Mouse (Mus musculus): ENCODE measurements around the gene Gm42688. TPM values are rescaled to one million over a fixed set of nuclear protein-coding genes. Genes with fewer than 3 reads are reported as not detected.
A peak's percentile ranks its signal among the peaks of the same experiment; 100 is the strongest.

Gene Gm42688
- polyA plus RNA-seq (2015; fragmentation: Nextera tagmentation; extraction: Ambion mirVana) = 2.7 and 2.8 TPM in 2 replicates

GRCm38 (mm10) chr6:83101316-83101687 lies at the start of gene Gm42688, which contains the start of gene Ccdc142:
TSS of gene Gm42688 (plus strand) at chr6:83101617.
TSS of gene Ccdc142 (plus strand) at chr6:83101601.
- Histone ChIP-seq H3K9ac (peak within 1 kb of the TSS; percentile 70), H3K4me3 (replicated peaks) (peak within 1 kb of the TSS; percentile 73), H3K36me3 (no peaks in the 10 kb centered on the region), H3K4me1 (peaks cover 19% of the 10 kb centered on the region), H3K27ac (peak within 1 kb of the TSS; percentile 85), H3K27me3 (replicated peaks) (no peaks in the 10 kb centered on the region), H3K4me2 (peak within 1 kb of the TSS; percentile 99), H3K9me3 (no peaks in the 10 kb centered on the region)
- WGBS = 0% methylated on average over 25 of the region's 25 CpGs
- peak; percentile 88 for ATAC-seq (ENCODE audit: insufficient read depth, low FRiP score, low read depth)

DNA sequence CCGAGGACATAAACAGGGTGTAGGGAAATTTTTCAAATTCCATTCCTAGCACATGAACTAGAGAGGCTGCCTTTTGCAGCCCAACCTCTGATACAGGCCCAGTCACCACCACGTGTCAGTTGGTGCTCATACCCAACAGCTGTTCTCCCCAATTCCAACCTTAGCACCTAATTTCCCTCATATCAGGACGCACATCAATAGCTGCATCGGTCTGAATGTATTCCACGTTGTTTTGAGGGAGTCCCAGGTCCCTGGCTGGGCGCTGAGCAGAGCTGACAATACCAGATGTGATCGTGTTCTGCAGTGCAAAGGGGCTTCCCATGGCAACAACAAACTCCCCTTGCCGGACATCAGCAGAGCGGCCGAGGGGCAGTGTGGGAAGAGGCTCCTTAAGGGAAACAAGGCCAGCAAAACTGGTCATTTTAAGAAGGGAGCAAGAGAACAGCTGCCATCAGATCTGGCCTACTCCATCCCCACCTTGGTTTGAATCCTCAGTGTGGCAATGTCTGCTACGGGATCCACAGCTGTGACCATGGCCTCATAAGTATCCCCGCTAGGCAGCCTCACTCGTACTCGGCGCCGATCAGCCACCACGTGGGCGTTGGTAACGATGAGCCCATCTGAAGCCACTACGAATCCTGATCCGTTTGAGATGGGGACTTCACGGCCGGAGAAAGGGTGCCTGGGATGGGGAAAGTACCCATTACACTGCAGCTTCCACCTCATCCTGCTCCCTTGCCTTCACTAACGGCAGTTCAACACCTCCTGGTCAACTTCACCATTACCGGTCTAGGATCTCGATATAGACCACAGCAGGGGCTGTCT lies 48.1 kb upstream of the Gm42688 start:
- Histone ChIP-seq H3K27me3 (replicated peaks) (no peaks in the 10 kb centered on the region), H3K4me3 (replicated peaks) (peak overlapping the region; percentile 85), H3K4me1 (peaks cover 22% of the 10 kb centered on the region), H3K9ac (peak overlapping the region; percentile 55), H3K27ac (peak overlapping the region; percentile 84), H3K4me2 (peak overlapping the region; percentile 82), H3K9me3 (no peaks in the 10 kb centered on the region), H3K36me3 (peaks cover 19% of the 10 kb centered on the region)
- ATAC-seq (ENCODE audit: insufficient read depth, low FRiP score, low read depth) = no peak
- 2% methylated on average over 26 of the region's 26 CpGs for WGBS

DNA sequence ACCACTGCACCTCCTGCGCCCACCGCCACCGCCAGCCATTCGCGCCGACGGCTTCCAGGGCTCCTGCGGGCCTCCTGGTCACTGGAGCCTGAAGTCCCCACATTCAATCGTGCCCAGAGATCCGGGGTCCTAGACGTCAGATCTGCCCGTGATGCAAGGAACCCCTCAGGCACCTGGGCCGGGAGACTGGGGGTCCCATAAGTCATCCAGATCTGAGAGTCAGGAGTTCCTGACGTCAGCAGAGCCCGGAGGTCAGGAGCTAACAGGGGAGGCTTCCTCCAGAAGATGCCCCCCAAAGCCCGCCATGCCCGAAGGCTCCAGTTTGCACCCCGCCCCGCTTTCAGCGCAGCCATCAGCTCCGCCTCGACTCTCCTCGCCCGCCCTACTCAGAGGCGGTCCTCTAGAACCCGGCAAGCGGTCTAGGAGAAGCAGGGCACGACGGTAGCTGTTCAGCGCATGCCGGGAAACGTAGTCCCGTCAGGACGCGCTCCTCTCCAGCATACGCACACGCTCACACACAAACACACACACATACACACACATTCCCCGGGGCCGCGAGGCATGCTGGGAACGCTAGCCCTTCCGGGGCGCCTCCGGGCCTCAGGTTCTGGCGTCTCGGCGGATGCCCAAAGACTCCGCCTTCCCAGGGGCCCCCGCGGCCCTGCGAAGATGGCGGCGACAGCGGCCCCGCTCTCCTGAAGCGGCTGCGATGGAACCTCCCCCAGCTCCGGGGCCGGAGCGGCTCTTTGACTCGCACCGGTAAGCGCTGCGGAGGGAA lies 47.2 kb upstream of the Gm42688 start, which contains the start of gene Aup1:
TSS of gene Aup1 (plus strand) at position 448 of the 778 bp plus-strand sequence.
- peak within 1 kb of the TSS; percentile 82 for H3K4me2 ChIP-seq
- peaks cover 19% of the 10 kb centered on the region for H3K36me3 ChIP-seq
- no peaks in the 10 kb centered on the region for H3K27me3 ChIP-seq (replicated peaks)
- peak within 1 kb of the TSS; percentile 84 for H3K27ac ChIP-seq
- H3K9me3 ChIP-seq = no peaks in the 10 kb centered on the region
- H3K4me1 ChIP-seq = peaks cover 22% of the 10 kb centered on the region
- peak; percentile 97 for ATAC-seq (ENCODE audit: insufficient read depth, low FRiP score, low read depth)
- peak within 1 kb of the TSS; percentile 85 for H3K4me3 ChIP-seq (replicated peaks)
- WGBS = under 1% methylated on average over 62 of the region's 64 CpGs
- H3K9ac ChIP-seq = peak within 1 kb of the TSS; percentile 94

DNA sequence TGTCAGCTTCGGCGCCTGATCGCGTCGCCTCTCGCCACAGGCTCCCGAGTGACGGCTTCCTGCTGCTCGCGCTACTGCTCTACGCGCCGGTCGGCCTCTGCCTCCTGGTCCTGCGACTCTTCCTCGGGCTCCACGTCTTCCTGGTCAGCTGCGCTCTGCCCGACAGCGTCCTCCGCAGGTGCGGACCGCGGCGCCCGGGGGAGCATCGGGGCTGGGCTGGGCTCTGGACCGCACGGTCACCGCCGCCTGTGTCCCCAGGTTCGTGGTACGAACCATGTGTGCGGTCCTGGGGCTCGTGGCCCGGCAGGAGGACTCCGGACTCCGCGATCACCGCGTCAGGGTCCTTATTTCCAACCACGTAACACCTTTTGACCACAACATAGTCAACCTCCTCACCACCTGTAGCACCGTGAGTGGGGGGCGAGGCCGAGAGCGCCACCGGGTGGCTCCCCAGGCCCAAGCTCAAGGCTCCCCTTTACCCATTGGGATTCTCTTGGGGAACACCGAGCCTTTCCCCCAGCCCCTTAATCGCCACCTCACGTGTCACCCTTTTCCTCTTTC lies 46.5 kb upstream of the Gm42688 start, which contains the start of gene Htra2:
TSS of gene Htra2 (minus strand) at position 403 of the 561 bp plus-strand sequence.
- H3K27ac ChIP-seq = peak within 1 kb of the TSS; percentile 84
- H3K4me3 ChIP-seq (replicated peaks) = peak within 1 kb of the TSS; percentile 85
- no peak for ATAC-seq (ENCODE audit: insufficient read depth, low FRiP score, low read depth)
- H3K9ac ChIP-seq = peak within 1 kb of the TSS; percentile 94
- H3K36me3 ChIP-seq = peaks cover 19% of the 10 kb centered on the region
- peaks cover 22% of the 10 kb centered on the region for H3K4me1 ChIP-seq
- WGBS = under 1% methylated on average over 50 of the region's 50 CpGs
- H3K4me2 ChIP-seq = peak within 1 kb of the TSS; percentile 82
- H3K27me3 ChIP-seq (replicated peaks) = no peaks in the 10 kb centered on the region
- no peaks in the 10 kb centered on the region for H3K9me3 ChIP-seq

- H3K4me3 ChIP-seq (replicated peaks) = peak within 1 kb of the TSS; percentile 22
- 40% methylated on average over 3 of the region's 3 CpGs for WGBS
- peak; percentile 49 for ATAC-seq (ENCODE audit: insufficient read depth, low FRiP score, low read depth)
Observed at GRCm38 (mm10) chr6:83057790-83058189, 43.6 kb upstream of the Gm42688 start, which contains the start of gene Dqx1. TSS of gene Dqx1 (plus strand) at chr6:83057844.

DNA sequence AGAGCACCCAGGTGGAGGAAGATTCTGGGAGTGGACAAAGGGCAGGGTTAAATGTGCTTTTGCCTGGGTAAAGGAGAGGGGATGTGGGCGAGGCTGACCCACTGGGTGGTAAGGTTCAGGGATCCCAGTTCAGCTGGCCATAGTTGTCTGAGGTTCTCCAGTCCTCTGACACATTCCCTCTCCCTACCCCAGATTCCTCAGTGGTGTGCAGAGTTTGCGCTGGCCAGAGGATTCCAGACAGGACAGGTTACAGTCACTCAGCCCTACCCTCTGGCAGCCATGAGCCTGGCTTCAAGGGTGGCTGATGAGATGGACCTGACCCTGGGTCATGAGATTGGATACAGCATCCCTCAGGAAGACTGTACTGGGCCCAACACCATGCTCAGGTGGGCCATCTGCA lies 42.7 kb upstream of the Gm42688 start:
- no peak for ATAC-seq (ENCODE audit: insufficient read depth, low FRiP score, low read depth)
- Histone ChIP-seq H3K4me3 (replicated peaks) (0 out of 2 replicates have a peak overlapping the region, but pooled peaks have one; percentile 22), H3K4me1 (peaks cover 10% of the 10 kb centered on the region), H3K9me3 (no peaks in the 10 kb centered on the region), H3K4me2 (peak overlapping the region; percentile 35; the same call in 1 of the 2 replicates), H3K27ac (no peak overlapping the region), H3K27me3 (replicated peaks) (peaks cover 27% of the 10 kb centered on the region), H3K36me3 (peaks cover 7% of the 10 kb centered on the region), H3K9ac (no peak overlapping the region)
- WGBS = 87% methylated on average over 2 of the region's 2 CpGs

More at GRCm38 (mm10) chr6:83057790-83058189, 43.6 kb upstream of the Gm42688 start, which contains the start of gene Dqx1:
- no peak within 1 kb of the TSS for H3K9ac ChIP-seq
- H3K9me3 ChIP-seq = no peaks in the 10 kb centered on the region
- H3K36me3 ChIP-seq = peaks cover 7% of the 10 kb centered on the region
- peak within 1 kb of the TSS; percentile 32; the same call in 1 of the 2 replicates for H3K27ac ChIP-seq
- H3K27me3 ChIP-seq (replicated peaks) = peaks cover 18% of the 10 kb centered on the region
- H3K4me2 ChIP-seq = peak within 1 kb of the TSS; percentile 35
- H3K4me1 ChIP-seq = peaks cover 18% of the 10 kb centered on the region

DNA sequence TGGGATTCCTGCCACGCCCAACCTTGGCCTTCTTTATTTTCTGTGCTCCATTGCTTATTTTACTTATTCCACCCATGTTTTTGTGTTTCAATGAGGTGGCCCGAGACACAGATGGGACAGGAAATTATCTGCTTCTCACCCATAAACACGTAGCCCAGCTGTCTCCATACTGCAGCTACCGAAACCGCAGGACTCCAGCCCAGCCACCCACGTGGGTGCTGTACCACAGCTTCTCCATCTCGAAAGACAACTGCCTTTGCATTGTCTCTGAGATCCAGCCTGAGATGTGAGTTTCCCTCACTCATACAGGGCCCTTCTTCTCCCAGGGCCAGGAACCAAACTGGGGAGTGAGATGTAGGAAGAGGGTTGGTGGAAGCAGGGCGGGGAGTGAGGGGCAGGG lies 35.4 kb upstream of the Gm42688 start:
- Histone ChIP-seq H3K9me3 (no peaks in the 10 kb centered on the region), H3K27me3 (replicated peaks) (peaks cover 93% of the 10 kb centered on the region), H3K4me3 (replicated peaks) (no peak overlapping the region), H3K36me3 (no peaks in the 10 kb centered on the region), H3K4me2 (no peak overlapping the region), H3K9ac (no peak overlapping the region), H3K27ac (no peak overlapping the region), H3K4me1 (peaks cover 24% of the 10 kb centered on the region)
- ATAC-seq (ENCODE audit: insufficient read depth, low FRiP score, low read depth) = no peak
- WGBS = 32% methylated on average over 8 of the region's 8 CpGs

GRCm38 (mm10) chr6:83066441-83066840 lies 35.0 kb upstream of the Gm42688 start:
- no peaks in the 10 kb centered on the region for H3K9me3 ChIP-seq

GRCm38 (mm10) chr6:83068221-83068620 lies 33.2 kb upstream of the Gm42688 start:
- ATAC-seq (ENCODE audit: insufficient read depth, low FRiP score, low read depth) = no peak
- WGBS = 9% methylated on average over 8 of the region's 8 CpGs
- Histone ChIP-seq H3K27me3 (replicated peaks) (peaks cover 94% of the 10 kb centered on the region), H3K27ac (no peak overlapping the region), H3K4me2 (peak overlapping the region; percentile 56), H3K4me3 (replicated peaks) (peak overlapping the region; percentile 28), H3K9me3 (no peaks in the 10 kb centered on the region), H3K9ac (no peak overlapping the region), H3K4me1 (peaks cover 28% of the 10 kb centered on the region), H3K36me3 (no peaks in the 10 kb centered on the region)

More at GRCm38 (mm10) chr6:83066441-83066840, 35.0 kb upstream of the Gm42688 start:
- Histone ChIP-seq H3K4me2 (no peak overlapping the region), H3K27ac (no peak overlapping the region), H3K4me1 (peaks cover 28% of the 10 kb centered on the region), H3K27me3 (replicated peaks) (peaks cover 93% of the 10 kb centered on the region), H3K36me3 (no peaks in the 10 kb centered on the region), H3K9ac (no peak overlapping the region), H3K4me3 (replicated peaks) (no peak overlapping the region)
- ATAC-seq (ENCODE audit: insufficient read depth, low FRiP score, low read depth) = no peak
- 24% methylated on average over 6 of the region's 6 CpGs for WGBS

DNA sequence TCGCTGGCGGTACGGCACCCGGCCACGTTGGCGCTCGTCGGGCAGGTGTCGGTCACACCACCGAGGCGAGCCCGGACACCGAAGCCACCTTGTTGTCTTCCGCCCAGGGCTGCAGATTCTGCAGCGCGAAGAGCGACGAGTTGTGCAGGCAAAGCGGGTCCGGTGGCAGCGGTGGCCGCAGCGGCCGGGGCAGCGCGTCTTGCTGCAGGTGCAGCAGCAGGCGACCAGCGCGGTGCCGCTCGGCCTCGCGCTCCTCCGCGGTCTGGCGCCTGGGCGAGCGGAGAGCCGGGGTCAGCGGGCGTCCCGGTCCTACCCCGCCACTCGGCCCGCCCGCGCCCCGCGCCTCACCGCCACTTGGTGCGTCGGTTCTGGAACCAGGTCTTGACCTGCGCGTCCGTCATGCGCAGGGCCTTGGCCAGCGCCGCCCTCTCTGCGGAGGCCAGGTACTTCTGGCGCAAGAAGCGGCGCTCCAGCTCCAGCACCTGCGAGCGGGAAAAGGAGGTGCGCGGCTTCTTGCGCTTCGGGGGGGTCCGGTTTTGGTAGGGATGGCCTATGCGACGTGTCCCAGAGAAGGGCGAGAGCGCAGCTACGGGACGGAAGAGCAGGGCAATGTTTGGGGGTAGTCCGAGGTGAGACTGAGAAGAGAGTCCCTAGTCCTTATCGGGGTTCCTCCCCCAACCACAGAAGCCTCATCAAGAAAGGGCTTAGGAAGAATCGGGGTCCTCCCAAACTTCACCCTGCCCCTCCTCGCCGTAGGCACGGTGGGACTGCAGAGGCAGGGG lies 32.5 kb upstream of the Gm42688 start:
- Histone ChIP-seq H3K9ac (no peak overlapping the region), H3K9me3 (no peaks in the 10 kb centered on the region), H3K27me3 (replicated peaks) (peaks cover 94% of the 10 kb centered on the region), H3K36me3 (no peaks in the 10 kb centered on the region), H3K4me2 (peak overlapping the region; percentile 56), H3K27ac (no peak overlapping the region), H3K4me1 (peaks cover 28% of the 10 kb centered on the region), H3K4me3 (replicated peaks) (peak overlapping the region; percentile 28)
- ATAC-seq (ENCODE audit: insufficient read depth, low FRiP score, low read depth) = no peak
- WGBS = 1% methylated on average over 80 of the region's 81 CpGs

Measured in stomach, embryonic 15.5 days (tissue).